Mouse (Mus musculus) neural tube, embryonic 11.5 days (tissue): ENCODE measurements around the gene Neurl1b. TPM values are rescaled to one million over a fixed set of nuclear protein-coding genes. Genes with fewer than 3 reads are reported as not detected.

Experiments used
- ATAC-seq: fragments of 200-750 bp; cut with Nextera tagmentation; 2 replicates; pipeline ENCODE4 v1.8.0; 2017; ENCODE audit warnings: moderate number of reproducible peaks, mild to moderate bottlenecking, moderate TSS enrichment, moderate library complexity; ENCODE audit not compliant: insufficient read depth, low FRiP score, low TSS enrichment
- DNase-seq: peaks from one replicate; pipeline ENCODE4 v3.0.0-alpha.2; 2015; ENCODE audit warnings: low spot score
- H3K27ac ChIP-seq: fragments of 300-500 bp; sonication (generic); 2 replicates; pipeline ENCODE4 v1.5.1; 2014; ENCODE audit warnings: low read depth, mild to moderate bottlenecking, low read length
- H3K27me3 ChIP-seq: fragments of 300-500 bp; sonication (generic); 2 replicates; pipeline ENCODE4 v1.6.1; 2014; ENCODE audit warnings: mild to moderate bottlenecking, low read length, mixed read lengths; ENCODE audit not compliant: control insufficient read depth, insufficient read depth
- H3K36me3 ChIP-seq: fragments of 300-500 bp; sonication (generic); 2 replicates; pipeline ENCODE4 v1.6.1; 2014; ENCODE audit warnings: mild to moderate bottlenecking, low read length, moderate library complexity, mixed read lengths; ENCODE audit not compliant: control insufficient read depth, insufficient read depth
- H3K4me1 ChIP-seq: fragments of 300-500 bp; sonication (generic); 2 replicates; pipeline ENCODE4 v1.6.1; 2014; ENCODE audit warnings: low read length, mixed read lengths; ENCODE audit not compliant: control insufficient read depth, insufficient read depth
- H3K4me2 ChIP-seq: fragments of 300-500 bp; sonication (generic); 2 replicates; pipeline ENCODE4 v1.6.1; 2014; ENCODE audit warnings: low read depth, mild to moderate bottlenecking, moderate library complexity
- H3K4me3 ChIP-seq: fragments of 300-500 bp; sonication (generic); 2 replicates; pipeline ENCODE4 v1.5.1; 2014; ENCODE audit warnings: low read depth, low read length
- H3K9ac ChIP-seq: fragments of 300-500 bp; sonication (generic); 2 replicates; pipeline ENCODE4 v1.6.1; 2014; ENCODE audit warnings: mild to moderate bottlenecking, low read length
- H3K9me3 ChIP-seq: fragments of 300-500 bp; sonication (generic); 2 replicates; pipeline ENCODE4 v1.6.1; 2016; ENCODE audit warnings: low read length; ENCODE audit not compliant: control insufficient read depth
- WGBS: fragments of 180-500 bp; shearing (Covaris S2); extraction: QIAGEN DNeasy Blood & Tissue Kit; methylation state at CpG from one replicate; pipeline ENCODE4 v1.1.7; 2014; 5-methylcytosine and 5-hydroxymethylcytosine counted together
- polyA plus RNA-seq: library from polyadenylated mRNA; unstranded; fragments of >200 nt; fragmentation: Nextera tagmentation; extraction: Ambion mirVana; gene quantifications from 2 replicates; pipeline ENCODE4 v1.2.1, GENCODE M21; 2014

Neurl1b gene
- polyA plus RNA-seq, 1 experiment from 2014 or later: 0.32 TPM

DNA sequence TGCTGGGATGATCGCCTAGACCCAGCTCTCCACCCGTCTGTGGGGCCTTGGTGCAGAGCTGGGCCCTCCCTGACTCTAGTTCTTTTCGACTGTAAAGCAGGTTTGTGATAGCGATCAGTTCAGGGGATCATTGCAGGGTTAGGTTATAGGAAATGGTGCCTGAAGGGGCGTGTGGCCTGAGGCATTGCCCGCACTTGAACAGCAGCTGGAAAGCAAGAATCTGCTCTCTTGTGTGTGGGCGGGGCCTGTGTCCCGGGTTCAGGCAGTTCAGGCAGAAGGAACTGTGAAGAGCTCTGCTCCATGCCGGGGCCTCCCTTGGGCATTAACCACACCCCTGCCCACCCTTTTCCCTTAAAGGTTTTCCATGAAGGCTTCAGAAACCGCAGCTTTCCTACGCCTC lies 18.7 kb downstream of the Neurl1b start:
- Histone ChIP-seq H3K4me2 (no peak overlapping the region), H3K9me3 (no peaks in the 10 kb centered on the region), H3K9ac (no peak overlapping the region), H3K36me3 (no peaks in the 10 kb centered on the region), H3K4me1 (no peaks in the 10 kb centered on the region), H3K27me3 (peaks cover 11% of the 10 kb centered on the region), H3K4me3 (no peak overlapping the region), H3K27ac (no peak overlapping the region)
- ATAC-seq: no peak
- DNase-seq: no peak
- WGBS: 60% methylated on average over 11 of the region's 11 CpGs

DNA sequence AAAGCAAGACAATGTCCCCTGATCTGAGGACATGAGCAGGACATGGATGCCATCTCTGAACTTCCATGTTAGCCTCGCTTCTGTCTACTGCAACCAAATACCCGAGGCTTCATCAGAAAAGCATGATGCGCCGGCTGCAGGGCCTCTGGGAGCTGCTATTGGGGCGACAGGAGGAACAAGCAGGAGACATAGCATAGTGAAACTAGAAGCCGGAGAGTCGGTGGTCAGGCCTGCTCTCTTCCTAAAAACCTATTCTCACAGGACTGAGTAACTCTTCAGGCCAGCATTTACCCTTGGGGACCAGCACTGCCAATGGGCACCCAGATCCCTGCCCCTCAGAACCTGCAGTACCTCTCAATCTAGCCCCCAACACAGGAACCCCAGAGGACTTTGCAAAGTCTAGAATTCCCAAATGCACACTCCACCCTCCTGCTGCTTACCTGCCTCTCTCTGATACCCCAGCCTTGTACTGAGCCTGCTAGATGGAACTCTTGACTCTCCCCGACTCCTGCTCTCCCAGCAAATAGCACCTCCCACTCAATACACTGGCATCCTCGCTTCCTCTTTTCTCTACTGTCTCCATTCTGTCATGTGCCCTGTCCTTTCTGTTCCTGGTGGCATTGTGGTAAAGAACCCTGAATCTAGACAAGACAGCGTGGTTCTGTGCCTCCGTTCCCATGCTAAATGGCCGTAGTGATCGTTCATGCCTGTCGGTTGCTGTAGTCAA lies 22.6 kb downstream of the Neurl1b start:
- WGBS: 88% methylated on average over 14 of the region's 14 CpGs
- Histone ChIP-seq H3K36me3 (no peaks in the 10 kb centered on the region), H3K27ac (no peak overlapping the region), H3K27me3 (peaks cover 27% of the 10 kb centered on the region), H3K9ac (no peak overlapping the region), H3K4me1 (no peaks in the 10 kb centered on the region), H3K4me3 (no peak overlapping the region), H3K4me2 (no peak overlapping the region), H3K9me3 (no peaks in the 10 kb centered on the region)
- DNase-seq: no peak
- no peak for ATAC-seq

DNA sequence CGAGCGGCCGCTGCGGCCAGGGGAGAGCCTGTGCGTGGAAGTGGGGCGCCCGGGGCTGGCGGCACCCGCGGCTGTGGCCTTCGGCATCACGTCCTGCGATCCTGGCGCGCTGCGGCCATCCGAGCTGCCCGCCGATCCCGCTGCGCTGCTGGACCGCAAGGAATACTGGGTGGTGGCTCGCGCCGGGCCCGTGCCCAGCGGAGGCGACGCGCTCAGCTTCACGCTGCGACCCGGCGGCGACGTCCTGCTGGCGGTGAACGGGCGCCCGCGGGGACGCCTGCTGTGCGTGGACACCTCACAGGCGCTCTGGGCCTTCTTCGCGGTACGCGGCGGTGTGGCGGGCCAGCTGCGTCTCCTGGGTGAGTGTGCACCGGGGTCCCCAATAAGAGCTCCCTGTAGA lies 24.4 kb downstream of the Neurl1b start:
- peak overlapping the region; percentile 47; the same call in 1 of the 2 replicates for H3K9ac ChIP-seq
- H3K27me3 ChIP-seq: peaks cover 27% of the 10 kb centered on the region
- 5% methylated on average over 43 of the region's 52 CpGs for WGBS
- H3K9me3 ChIP-seq: no peaks in the 10 kb centered on the region
- peak overlapping the region; percentile 34 for H3K4me3 ChIP-seq
- peak; percentile 47 for DNase-seq
- H3K36me3 ChIP-seq: no peaks in the 10 kb centered on the region
- ATAC-seq: no peak
- H3K27ac ChIP-seq: no peak overlapping the region
- H3K4me1 ChIP-seq: no peaks in the 10 kb centered on the region
- H3K4me2 ChIP-seq: peak overlapping the region; percentile 47

DNA sequence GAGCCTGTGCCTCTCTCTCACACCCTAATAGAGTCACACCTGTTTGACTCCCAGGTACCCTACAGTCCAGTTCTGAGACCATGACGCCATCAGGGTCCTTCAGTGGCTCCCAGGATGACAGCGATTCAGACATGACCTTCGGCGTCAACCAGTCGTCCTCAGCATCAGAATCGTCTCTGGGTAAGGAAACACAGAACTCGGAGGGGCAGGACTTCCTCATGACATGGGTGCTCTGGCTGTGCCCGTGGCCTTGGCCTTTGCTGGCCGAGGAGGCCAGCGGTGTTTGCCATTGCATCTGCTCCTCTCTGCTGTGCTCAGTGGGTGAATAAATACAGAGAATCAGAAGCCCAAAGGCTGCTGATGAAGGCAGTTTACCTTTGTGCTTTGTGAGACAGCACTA lies 26.4 kb downstream of the Neurl1b start:
- Histone ChIP-seq H3K4me1 (no peaks in the 10 kb centered on the region), H3K27me3 (peaks cover 27% of the 10 kb centered on the region), H3K4me3 (no peak overlapping the region), H3K9me3 (no peaks in the 10 kb centered on the region), H3K4me2 (no peak overlapping the region), H3K36me3 (no peaks in the 10 kb centered on the region; the same call in 1 of the 2 replicates), H3K27ac (no peak overlapping the region), H3K9ac (no peak overlapping the region)
- no peak for DNase-seq
- no peak for ATAC-seq
- whole genome bisulfite sequencing: 93% methylated on average over 10 of the region's 10 CpGs

DNA sequence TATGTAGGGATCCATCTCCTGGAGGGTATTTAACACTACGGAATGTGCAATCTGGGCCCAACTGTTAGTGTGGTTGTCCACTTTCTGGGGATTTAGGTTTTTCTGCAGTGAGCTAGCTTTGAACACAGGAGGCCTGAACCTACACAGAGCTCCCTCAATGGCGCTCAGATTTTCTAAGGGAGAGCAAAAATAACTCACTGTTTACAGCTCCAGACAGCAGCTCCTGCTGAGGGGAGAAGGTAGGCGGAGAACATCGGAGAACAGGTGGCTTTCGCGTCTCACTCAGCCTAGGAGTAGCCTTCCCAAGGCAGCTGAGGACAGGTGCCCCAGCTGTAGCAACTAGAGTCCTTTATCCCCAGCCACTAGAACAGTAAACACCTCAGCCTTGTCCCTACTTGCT lies 27.6 kb downstream of the Neurl1b start:
- no peaks in the 10 kb centered on the region for H3K4me1 ChIP-seq
- H3K9me3 ChIP-seq: no peaks in the 10 kb centered on the region
- H3K36me3 ChIP-seq: no peaks in the 10 kb centered on the region; the same call in 1 of the 2 replicates
- H3K4me3 ChIP-seq: no peak overlapping the region
- 87% methylated on average over 6 of the region's 6 CpGs for WGBS
- H3K9ac ChIP-seq: no peak overlapping the region
- ATAC-seq (no peak), DNase-seq (no peak)
- no peak overlapping the region for H3K27ac ChIP-seq
- H3K27me3 ChIP-seq: peaks cover 26% of the 10 kb centered on the region
- no peak overlapping the region for H3K4me2 ChIP-seq

DNA sequence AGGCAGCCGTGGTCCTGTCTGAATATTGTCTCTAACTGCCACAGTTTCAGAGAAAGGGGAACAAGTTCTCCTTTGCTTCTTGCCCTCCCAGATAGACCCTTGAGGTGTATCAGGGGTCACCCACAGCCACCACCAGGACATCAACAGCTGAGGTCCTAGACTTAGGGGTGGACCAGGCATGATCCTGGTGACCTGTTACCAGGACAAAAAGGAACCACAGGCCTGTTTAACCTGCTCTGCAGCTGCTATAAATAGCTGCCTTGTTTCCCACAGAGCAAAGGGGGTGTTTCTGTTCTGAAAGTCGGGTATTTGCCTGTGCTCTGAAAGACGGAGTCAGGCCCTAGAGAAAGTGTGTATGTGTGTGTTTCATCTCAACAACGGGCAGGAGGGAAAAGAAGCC lies 29.2 kb downstream of the Neurl1b start:
- H3K9ac ChIP-seq: no peak overlapping the region
- H3K4me3 ChIP-seq: no peak overlapping the region
- no peak for ATAC-seq
- H3K27ac ChIP-seq: no peak overlapping the region
- H3K4me1 ChIP-seq: no peaks in the 10 kb centered on the region
- DNase-seq: no peak
- no peak overlapping the region for H3K4me2 ChIP-seq
- WGBS: 75% methylated on average over 4 of the region's 4 CpGs
- no peaks in the 10 kb centered on the region; the same call in 1 of the 2 replicates for H3K36me3 ChIP-seq
- peaks cover 10% of the 10 kb centered on the region for H3K27me3 ChIP-seq
- no peaks in the 10 kb centered on the region for H3K9me3 ChIP-seq

DNA sequence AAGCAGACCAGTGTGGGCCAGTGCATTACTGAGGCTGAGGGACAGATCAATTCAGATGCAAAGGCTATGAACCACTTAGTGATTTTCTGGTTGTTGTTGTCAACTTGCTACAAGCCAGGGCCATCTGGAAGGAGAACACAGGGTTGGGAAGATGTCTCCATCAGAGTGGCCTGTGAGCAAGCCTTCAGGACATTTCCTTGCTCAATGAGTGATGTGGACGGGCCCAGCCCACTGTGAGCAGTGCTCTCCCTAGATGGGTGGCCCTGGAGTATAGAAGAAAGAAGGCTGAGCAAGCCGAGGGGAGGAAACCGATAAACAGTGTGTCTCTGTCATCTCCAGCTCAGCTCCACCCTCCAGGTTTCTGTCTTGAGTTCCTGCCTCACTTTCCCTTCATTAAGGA lies 34.8 kb downstream of the Neurl1b start:
- H3K27ac ChIP-seq: no peak overlapping the region
- 71% methylated on average over 3 of the region's 3 CpGs for WGBS
- no peaks in the 10 kb centered on the region for H3K9me3 ChIP-seq
- H3K9ac ChIP-seq: no peak overlapping the region
- H3K36me3 ChIP-seq: no peaks in the 10 kb centered on the region; the same call in 1 of the 2 replicates
- no peak for ATAC-seq
- no peaks in the 10 kb centered on the region for H3K4me1 ChIP-seq
- DNase-seq: no peak
- H3K4me3 ChIP-seq: no peak overlapping the region
- no peaks in the 10 kb centered on the region for H3K27me3 ChIP-seq
- no peak overlapping the region for H3K4me2 ChIP-seq

DNA sequence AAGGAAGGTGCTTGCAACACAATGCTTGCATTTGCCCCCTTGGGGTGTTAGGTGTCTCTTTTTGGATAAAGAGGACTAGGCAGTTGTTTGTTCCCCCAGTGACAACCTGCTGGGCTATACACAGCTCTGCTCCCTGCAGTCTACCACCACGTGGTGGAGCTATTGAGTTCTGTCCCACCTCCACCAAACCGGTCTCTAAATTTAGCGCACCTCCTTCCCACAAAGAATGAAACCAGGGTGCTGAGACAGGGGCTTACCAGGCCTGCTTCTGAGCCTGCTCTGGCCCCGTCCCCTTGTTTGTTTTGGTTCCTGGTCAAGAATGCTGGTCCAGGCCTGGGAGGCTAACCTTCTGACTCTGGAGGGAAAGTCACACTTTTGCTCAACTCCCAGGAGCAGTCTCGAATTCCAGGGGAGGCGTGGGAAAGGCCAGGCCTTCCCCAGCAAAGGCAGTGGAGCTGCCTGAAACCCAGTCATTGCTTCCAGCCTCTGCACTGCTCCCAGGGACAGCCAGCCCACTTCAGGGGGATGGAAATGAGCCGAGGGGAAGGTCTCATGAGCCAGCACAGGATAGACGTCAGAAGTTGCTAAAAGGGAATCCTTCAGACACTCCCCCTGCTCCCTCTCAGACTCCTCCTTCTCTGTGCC lies 37.1 kb downstream of the Neurl1b start:
- Histone ChIP-seq H3K27ac (no peak overlapping the region), H3K4me1 (no peaks in the 10 kb centered on the region), H3K9me3 (no peaks in the 10 kb centered on the region), H3K36me3 (no peaks in the 10 kb centered on the region), H3K4me2 (no peak overlapping the region), H3K9ac (no peak overlapping the region), H3K27me3 (no peaks in the 10 kb centered on the region), H3K4me3 (no peak overlapping the region)
- 38% methylated on average over 8 of the region's 8 CpGs for WGBS
- no peak for ATAC-seq
- DNase-seq: peak; percentile 29
